Mouse (Mus musculus): ENCODE data around the gene Enpep. TPM values are rescaled to one million over a fixed set of nuclear protein-coding genes. Genes with fewer than 3 reads are reported as not detected.

Enpep gene
- polyA plus RNA-seq, 1 experiment, result 2.8 TPM

DNA sequence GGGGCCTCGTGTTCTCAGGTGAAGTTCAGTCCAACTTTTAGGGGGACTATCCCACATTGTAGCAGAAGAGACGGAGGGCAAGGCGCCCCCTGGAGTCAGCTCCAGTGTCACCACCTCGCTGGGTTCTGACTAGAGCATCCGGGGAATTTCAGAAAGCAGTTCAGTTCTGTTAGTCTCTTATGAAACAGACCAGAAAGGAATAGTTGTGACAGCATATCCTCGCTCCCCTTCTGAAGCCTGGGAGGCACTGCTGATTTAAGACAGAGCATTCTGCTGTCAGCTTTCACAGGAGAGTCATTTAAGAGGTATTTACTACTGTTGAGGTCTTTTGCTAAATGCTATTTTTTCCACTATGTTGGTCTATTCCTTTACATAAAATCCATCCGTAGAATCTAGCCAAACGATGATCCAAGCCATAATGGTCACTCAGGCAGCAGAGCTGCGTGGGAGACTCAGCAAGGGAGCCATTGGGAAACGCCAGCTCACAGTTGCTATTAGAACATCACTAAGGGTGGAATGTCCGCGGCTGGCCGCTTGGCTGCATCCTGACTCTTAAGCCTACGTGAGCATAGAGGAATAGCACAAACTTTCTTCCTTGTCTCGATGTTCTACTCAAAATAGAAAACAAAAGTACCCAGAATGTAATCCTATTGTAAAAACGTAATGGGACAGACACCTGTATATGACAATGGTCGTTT is 15.3 kb downstream of the Enpep start:
- no peak overlapping the region for H3K4me3 ChIP-seq (ENCODE audit: insufficient read depth, low read length)
- TF ChIP-seq POLR2A (IDR thresholded peaks at IDR 0.05; ENCODE audit: extremely low read depth, insufficient read depth, low read length) (no peak), CTCF (IDR thresholded peaks at IDR 0.05; ENCODE audit: extremely low read depth, insufficient read depth, low read length) (no peak)

GRCm38 (mm10) chr3:129313671-129314415 is 18.7 kb downstream of the Enpep start:
- no peaks in the 10 kb centered on the region for H3K4me1 ChIP-seq (ENCODE audit: control insufficient read depth, insufficient read depth, low read length)
- TF ChIP-seq POLR2A (IDR thresholded peaks at IDR 0.05; ENCODE audit: extremely low read depth, insufficient read depth, low read length), result no peak
- no peak for TF ChIP-seq CTCF (IDR thresholded peaks at IDR 0.05; ENCODE audit: extremely low read depth, insufficient read depth, low read length)

More for the DNA sequence above, 15.3 kb downstream of the Enpep start:
- H3K27ac ChIP-seq (ENCODE audit: insufficient read depth, low read length), result no peak overlapping the region
- no peaks in the 10 kb centered on the region for H3K4me1 ChIP-seq (ENCODE audit: control insufficient read depth, insufficient read depth, low read length)

GRCm38 (mm10) chr3:129313221-129313620 is 19.3 kb downstream of the Enpep start:
- TF ChIP-seq CTCF (IDR thresholded peaks at IDR 0.05; ENCODE audit: extremely low read depth, insufficient read depth, low read length) (no peak), POLR2A (IDR thresholded peaks at IDR 0.05; ENCODE audit: extremely low read depth, insufficient read depth, low read length) (no peak)
- Histone ChIP-seq H3K27ac (ENCODE audit: insufficient read depth, low read length) (no peak overlapping the region), H3K4me1 (ENCODE audit: control insufficient read depth, insufficient read depth, low read length) (no peaks in the 10 kb centered on the region), H3K4me3 (ENCODE audit: insufficient read depth, low read length) (no peak overlapping the region)

More at GRCm38 (mm10) chr3:129313671-129314415, 18.7 kb downstream of the Enpep start:
- no peak overlapping the region for H3K27ac ChIP-seq (ENCODE audit: insufficient read depth, low read length)
- H3K4me3 ChIP-seq (ENCODE audit: insufficient read depth, low read length), result no peak overlapping the region

GRCm38 (mm10) chr3:129312511-129312910 is 20.0 kb downstream of the Enpep start:
- Histone ChIP-seq H3K4me3 (ENCODE audit: insufficient read depth, low read length) (no peak overlapping the region), H3K4me1 (ENCODE audit: control insufficient read depth, insufficient read depth, low read length) (no peaks in the 10 kb centered on the region), H3K27ac (ENCODE audit: insufficient read depth, low read length) (no peak overlapping the region)
- TF ChIP-seq CTCF (IDR thresholded peaks at IDR 0.05; ENCODE audit: extremely low read depth, insufficient read depth, low read length) (no peak), POLR2A (IDR thresholded peaks at IDR 0.05; ENCODE audit: extremely low read depth, insufficient read depth, low read length) (no peak)

- TF ChIP-seq CTCF (IDR thresholded peaks at IDR 0.05; ENCODE audit: extremely low read depth, insufficient read depth, low read length) (no peak), POLR2A (IDR thresholded peaks at IDR 0.05; ENCODE audit: extremely low read depth, insufficient read depth, low read length) (no peak)
- Histone ChIP-seq H3K27ac (ENCODE audit: insufficient read depth, low read length) (no peak overlapping the region), H3K4me1 (ENCODE audit: control insufficient read depth, insufficient read depth, low read length) (no peaks in the 10 kb centered on the region), H3K4me3 (ENCODE audit: insufficient read depth, low read length) (no peak overlapping the region)
Observed at GRCm38 (mm10) chr3:129311951-129312350, 20.6 kb downstream of the Enpep start.

GRCm38 (mm10) chr3:129309926-129310325 is 22.6 kb downstream of the Enpep start:
- no peak overlapping the region for H3K4me3 ChIP-seq (ENCODE audit: insufficient read depth, low read length)
- TF ChIP-seq POLR2A (IDR thresholded peaks at IDR 0.05; ENCODE audit: extremely low read depth, insufficient read depth, low read length) (no peak), CTCF (IDR thresholded peaks at IDR 0.05; ENCODE audit: extremely low read depth, insufficient read depth, low read length) (no peak)
- H3K27ac ChIP-seq (ENCODE audit: insufficient read depth, low read length), result no peak overlapping the region
- no peaks in the 10 kb centered on the region for H3K4me1 ChIP-seq (ENCODE audit: control insufficient read depth, insufficient read depth, low read length)

GRCm38 (mm10) chr3:129308876-129309275 is 23.6 kb downstream of the Enpep start:
- Histone ChIP-seq H3K27ac (ENCODE audit: insufficient read depth, low read length) (no peak overlapping the region), H3K4me3 (ENCODE audit: insufficient read depth, low read length) (no peak overlapping the region), H3K4me1 (ENCODE audit: control insufficient read depth, insufficient read depth, low read length) (no peaks in the 10 kb centered on the region)
- TF ChIP-seq POLR2A (IDR thresholded peaks at IDR 0.05; ENCODE audit: extremely low read depth, insufficient read depth, low read length) (no peak), CTCF (IDR thresholded peaks at IDR 0.05; ENCODE audit: extremely low read depth, insufficient read depth, low read length) (peak; percentile 46; the same call in 1 of the 2 replicates)

- no peak overlapping the region for H3K4me3 ChIP-seq (ENCODE audit: insufficient read depth, low read length)
- TF ChIP-seq CTCF (IDR thresholded peaks at IDR 0.05; ENCODE audit: extremely low read depth, insufficient read depth, low read length) (no peak), POLR2A (IDR thresholded peaks at IDR 0.05; ENCODE audit: extremely low read depth, insufficient read depth, low read length) (no peak)
- no peak overlapping the region for H3K27ac ChIP-seq (ENCODE audit: insufficient read depth, low read length)
- no peaks in the 10 kb centered on the region for H3K4me1 ChIP-seq (ENCODE audit: control insufficient read depth, insufficient read depth, low read length)
Observed at GRCm38 (mm10) chr3:129308102-129308752, 24.3 kb downstream of the Enpep start.

- no peak for TF ChIP-seq POLR2A (IDR thresholded peaks at IDR 0.05; ENCODE audit: extremely low read depth, insufficient read depth, low read length)
- peak; percentile 73 for TF ChIP-seq CTCF (IDR thresholded peaks at IDR 0.05; ENCODE audit: extremely low read depth, insufficient read depth, low read length)
- Histone ChIP-seq H3K27ac (ENCODE audit: insufficient read depth, low read length) (no peak overlapping the region), H3K4me1 (ENCODE audit: control insufficient read depth, insufficient read depth, low read length) (no peaks in the 10 kb centered on the region), H3K4me3 (ENCODE audit: insufficient read depth, low read length) (no peak overlapping the region)
Observed at GRCm38 (mm10) chr3:129303941-129304340, 28.6 kb downstream of the Enpep start.

Measured in cortical plate, adult 2 months (tissue).